Mouse (Mus musculus): ENCODE measurements around the gene Kif2c.
"Not testable (repeated sequence)": the region's sequence is repeated elsewhere in the genome, so short reads cannot be mapped to it uniquely, and the experiment has no call there.

The Kif2c gene

DNA sequence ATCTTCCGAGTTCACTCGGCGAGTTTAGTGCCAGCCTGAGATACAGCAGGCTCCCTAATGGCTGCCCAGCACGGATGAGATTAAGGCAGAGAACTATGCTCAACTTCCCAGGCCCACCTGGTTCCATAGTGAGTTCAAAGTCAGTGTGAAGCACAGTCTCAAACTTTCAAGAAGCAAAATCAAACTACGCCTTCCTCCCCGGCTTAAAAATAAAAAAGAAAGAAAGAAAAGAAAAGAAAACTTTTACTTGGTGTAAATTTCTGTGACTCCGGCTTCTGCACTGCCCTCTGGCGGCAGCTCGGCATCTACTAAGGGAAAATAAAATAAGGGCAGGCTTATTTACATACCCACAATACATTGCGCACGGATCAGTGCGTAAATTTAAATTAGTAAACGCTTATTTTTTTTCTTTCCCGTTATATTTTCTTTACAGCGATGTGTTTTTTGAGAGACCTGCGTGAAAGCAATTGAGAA is 7.0 kb upstream of the Kif2c start:
- peak; percentile 81 to 87 for DNase-seq (ENCODE audit: low read depth in 2 of 2, low spot score in 2 of 2)

DNA sequence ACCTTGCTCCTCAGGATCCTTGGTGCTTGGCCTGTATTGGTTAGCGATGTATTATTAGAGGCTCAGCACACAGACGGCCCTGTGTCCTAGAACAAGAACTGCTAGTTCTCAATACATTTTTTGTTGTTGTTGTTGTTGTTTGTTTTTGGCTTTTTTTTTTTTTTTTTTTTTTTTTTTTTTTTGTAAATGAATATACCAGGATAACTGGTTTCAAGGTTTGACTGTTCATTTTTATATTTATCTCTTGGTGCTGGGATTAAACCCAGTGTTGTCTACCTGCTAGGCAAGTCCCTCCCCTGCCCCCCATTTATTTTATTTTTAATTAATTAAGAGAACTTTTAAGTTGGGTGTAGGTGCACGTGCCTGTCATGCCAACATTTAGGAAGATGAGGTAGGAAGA is 6.5 kb upstream of the Kif2c start:
- DNase-seq (ENCODE audit: low read depth in 2 of 2, low spot score in 2 of 2) = no peak

DNA sequence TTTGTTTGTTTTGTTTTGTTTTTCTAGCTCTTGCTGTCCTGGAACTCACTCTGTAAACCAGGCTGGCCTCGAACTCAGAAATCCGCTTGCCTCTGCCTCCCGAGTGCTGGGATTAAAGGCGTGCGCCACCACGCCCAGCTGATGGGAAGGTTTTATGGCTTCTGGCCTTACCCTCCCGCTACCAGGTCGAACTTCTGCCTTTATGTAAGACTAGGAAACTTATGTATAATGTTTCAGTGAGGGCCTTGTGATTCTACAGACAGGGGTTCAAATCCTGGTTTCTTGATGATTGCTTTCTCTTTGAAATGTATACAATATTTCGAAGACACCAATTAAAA is 289 bp upstream of the Kif2c start:
- DNase-seq (ENCODE audit: low read depth in 2 of 2, low spot score in 2 of 2) = not testable (repeated sequence)

DNA sequence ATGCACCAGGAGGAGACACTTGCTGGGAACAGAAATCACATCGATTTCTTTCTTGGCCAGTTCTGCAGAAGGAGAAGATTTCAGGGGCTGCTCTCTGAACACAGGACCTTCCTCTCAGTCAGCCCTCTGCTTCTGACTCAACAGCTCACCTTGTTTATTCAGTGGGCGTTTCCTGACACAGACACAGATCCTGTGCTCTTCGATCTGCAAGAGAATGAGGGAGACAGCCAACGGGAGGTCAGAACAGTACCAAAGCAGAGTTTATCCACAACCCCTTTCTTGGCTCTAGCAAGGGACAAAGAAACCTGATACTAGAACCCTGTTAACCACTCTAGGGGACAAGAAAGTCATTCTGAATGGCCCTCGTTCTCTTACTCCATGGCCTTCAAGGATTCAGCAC is 12.5 kb downstream of the Kif2c start:
- DNase-seq (ENCODE audit: low read depth in 2 of 2, low spot score in 2 of 2) = no peak

DNA sequence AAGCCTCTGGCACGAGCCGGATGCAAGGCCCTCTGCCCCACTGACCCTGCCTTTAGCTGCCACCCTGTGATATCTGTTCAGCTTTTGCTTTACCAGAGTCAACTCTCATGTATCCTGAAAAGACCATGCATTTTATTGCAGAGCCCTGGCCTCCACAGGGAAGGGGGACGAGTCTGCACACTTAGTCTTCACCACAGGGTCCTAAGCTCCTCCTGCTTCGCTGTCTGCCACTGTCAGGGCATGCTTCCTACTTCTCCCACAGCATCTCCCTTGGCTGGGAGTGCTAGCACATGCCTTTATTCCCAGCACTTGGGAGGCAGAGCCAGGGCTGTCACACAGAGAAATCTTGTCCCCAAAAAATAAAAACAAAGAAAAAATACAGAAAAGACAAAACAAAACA is 21.3 kb downstream of the Kif2c start:
- no peak for DNase-seq (ENCODE audit: low read depth in 2 of 2, low spot score in 2 of 2)

DNA sequence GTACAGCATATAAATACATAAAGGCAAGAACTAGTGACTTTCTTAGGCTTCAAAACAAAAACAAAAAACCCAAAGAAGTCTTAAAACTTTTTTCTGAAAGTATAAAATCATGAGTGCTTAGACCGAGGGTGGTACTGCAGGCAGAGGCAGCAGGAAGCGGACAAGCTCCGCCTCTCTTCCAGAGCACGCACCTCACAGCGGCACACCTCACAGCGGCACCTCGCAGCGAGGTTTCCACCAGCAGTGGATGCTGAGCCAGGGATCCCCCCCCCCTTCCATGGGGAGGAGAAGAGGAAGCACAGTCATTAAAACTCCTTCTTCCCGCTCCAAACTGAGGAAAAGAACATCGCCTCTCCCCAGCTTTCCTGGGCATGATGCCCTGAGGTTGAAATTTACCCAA is 22.8 kb downstream of the Kif2c start:
- DNase-seq (ENCODE audit: low read depth in 2 of 2, low spot score in 2 of 2) = no peak

DNA sequence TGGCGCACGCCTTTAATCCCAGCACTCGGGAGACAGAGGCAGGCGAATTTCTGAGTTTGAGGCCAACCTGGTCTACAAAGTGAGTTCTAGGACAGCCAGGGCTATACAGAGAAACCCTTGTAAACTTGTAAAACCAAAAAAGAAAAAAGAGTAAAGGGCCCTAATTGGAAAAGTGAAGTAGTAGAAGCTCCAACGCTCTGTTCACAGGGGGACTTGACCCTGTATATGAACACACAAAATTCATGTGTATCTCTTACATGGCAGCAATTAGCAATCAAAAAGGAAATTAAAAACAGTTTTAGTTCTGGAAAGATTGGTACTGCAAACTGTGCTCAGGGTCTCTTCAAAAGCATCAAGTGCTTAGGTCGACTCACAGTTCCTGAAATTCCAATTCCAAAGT is 26.1 kb downstream of the Kif2c start:
- DNase-seq (ENCODE audit: low read depth in 2 of 2, low spot score in 2 of 2) = no peak

DNA sequence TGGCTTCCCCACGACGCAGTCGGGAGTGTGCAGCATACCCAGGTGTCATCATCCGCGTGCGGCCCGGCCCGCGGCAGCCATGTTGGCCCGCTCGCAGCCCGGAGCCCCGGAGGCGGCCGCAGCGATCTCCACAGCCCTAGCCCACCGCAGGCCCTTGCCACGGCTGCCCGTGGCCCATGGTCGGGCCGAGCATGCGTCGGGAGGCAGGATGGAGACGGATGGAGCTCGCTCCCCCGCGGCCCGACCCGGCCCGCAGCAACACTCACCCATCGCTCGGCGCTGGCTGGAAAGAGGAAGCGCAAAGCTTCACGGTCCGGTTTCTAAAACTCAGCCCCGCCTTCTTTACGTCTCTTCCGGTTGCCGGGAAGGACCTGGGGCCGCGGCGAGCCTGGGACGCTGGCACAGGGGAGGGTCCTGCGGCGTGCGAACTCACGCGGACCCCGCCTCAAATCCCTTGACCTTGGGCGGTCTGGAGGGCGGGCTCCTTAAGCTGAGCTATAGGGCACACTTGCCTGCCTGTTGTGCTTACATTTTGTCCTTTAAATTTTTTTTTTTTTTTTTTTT is 26.6 kb downstream of the Kif2c start, which contains the start of gene Rps8:
Gene Rps8, minus strand, starts transcription at position 452 of the 564 bp plus-strand sequence.
- peak; percentile 60 to 76 for DNase-seq (ENCODE audit: low read depth in 2 of 2, low spot score in 2 of 2)

DNA sequence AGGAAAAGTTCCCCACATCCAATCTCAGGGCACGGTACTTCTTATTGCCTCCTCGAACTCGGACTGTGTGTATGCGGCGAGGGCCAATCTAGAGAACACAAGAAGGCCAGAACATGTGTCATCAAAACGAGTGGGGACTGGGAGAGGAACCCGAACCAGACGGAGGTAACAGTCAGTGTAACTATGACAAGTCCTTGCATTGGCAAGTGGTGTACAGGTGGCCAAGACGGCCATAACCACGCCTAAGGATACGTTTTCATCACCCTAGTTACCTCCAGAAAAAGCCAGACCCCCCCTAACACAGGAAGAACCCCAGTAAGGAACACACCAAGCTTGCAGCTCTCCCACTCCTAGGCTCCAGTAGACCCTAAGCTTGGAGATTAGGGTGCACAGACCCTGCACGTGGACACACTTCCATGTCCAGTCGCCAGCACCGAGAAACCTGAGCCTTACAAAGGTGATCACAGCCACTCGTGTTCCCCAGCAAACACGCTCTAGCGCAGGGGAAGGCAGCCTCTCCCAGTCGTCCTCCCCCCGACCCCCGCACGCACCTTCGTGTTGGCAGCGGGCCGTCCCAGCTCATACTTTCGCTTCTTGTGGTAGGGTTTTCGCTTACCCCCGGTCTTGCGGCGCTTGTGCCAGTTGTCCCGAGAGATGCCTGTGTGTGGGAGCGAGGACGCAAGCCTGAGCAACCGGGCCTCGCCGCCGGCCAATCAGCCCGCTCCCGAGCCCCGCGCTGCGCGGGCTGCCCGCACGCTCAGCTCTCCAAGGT is 27.2 kb downstream of the Kif2c start:
- peak in 1 of 2 experiments; percentile 10 for DNase-seq (ENCODE audit: low read depth in 2 of 2, low spot score in 2 of 2)

DNA sequence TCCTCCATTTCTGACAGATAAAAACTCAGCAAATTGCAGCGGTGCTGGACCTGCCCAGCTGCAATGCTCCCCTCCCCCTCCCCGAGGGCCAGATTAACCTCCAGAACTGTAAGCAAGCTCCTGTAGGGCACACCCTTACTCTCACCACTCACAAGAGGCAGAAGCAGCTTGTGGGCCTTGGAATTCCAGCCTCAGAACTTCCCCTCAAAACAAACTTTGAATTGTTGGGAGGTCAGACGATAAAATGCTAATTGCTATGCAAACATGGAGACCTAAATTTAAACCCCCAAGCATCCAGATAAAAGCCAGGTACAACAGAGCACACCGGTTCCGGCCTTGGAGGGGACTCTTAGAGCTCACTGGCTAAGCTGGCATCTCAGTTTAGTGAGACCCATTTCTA is 29.7 kb downstream of the Kif2c start:
- DNase-seq (ENCODE audit: low read depth in 2 of 2, low spot score in 2 of 2) = no peak

DNA sequence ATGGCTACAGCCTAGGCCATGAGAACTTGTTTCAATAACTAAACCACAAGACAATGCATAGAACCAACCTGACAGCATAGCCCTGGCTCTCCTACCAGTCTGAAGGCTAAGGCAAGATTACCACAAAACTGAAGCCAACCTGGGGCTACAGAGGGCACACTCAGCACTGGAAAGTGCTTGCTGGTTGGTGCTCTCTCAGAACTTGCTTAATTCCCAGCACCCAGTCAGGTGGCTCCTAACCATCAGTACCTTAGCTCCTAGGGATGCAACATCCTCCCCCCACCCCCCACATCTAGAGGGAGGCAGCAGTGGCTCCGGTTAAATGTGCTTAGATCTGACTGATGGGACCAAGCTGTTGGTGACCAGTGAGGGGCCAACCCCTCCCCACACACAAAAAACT is 31.0 kb downstream of the Kif2c start:
- no peak for DNase-seq (ENCODE audit: low read depth in 2 of 2, low spot score in 2 of 2)

DNA sequence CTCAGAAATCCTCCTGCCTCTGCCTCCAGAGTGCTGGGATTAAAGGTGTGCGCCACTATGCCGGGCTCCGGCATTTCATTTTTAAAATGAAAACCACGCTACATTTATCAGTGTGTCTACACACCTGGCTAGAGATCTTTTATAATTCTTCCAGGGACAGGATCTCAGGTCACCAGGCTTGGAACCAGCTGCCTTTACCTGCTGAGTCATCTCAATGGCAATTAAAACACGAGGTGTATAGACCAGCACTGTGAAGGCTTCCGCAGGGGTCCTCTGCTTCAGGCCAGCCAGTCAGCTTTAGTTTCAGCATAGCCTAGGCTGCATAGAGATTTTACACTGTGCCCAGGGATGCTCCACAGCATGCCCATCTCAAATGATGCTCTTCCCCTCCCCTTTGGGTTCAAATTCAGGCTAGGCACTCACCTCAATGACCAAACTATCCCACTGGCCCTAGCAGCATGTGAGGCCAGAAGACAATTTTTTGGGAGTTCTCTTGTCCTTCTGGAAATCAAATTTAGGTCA is 32.2 kb downstream of the Kif2c start:
- no peak for DNase-seq (ENCODE audit: low read depth in 2 of 2, low spot score in 2 of 2)

DNA sequence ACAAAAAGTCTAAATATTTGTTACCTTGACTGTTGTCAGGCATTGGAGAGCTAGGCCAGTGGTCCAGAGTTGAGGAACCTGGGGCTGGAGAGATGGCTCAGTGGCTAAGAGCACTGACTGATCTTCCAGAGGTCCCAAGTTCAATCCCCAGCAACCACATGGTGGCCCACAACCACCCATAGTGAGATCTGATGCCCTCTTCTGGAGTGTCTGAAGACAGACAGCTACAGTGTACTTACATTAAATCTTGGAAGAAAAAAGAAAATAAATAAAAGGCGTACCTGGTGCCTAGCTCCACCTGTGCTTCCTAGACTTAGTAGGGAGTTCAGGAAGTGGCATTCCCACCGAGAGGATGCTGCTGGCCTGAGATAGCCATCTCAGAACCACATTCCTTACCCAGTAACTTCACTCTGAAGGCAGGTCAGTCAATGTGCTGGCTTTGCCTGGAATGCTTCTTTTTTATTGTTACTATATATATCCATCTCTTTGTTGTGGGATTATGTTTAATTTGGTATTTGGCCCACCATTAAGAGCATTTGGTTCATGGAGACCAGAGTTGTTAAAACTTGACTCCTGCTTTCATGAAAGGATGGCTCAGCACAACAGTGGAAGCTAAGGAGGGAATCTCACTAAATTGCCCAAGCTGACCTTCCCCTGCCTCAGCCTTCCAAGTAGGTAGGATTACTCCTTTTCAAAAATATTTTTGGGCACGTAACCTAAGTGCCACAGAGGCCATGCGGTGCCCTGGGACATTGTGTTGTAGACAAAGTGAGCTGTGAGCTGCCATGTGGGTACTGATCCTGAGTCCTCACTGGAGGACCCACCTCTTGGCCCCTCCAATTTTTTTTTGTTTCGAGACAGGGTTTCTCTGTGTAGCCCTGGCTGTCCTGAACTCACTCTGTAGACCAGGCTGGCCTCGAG is 32.9 kb downstream of the Kif2c start:
- no peak for DNase-seq (ENCODE audit: low read depth in 2 of 2, low spot score in 2 of 2)

DNA sequence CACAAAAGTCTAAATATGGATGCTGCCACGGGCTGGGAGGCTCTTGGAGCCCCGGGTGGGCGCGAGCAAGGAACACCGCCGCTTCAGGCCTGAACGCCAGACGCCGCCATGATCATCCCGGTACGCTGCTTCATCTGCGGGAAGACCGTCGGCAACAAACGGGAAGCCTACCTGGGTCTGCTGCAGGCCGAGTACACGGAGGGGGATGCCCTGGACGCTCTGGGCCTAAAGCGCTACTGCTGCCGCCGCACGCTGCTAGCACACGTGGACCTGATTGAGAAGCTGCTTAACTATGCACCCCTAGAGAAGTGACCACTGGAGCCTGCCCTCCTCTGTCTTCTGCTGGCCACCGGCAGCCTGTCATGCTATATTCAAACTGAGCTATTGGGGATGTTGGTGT is 33.6 kb downstream of the Kif2c start:
- no peak for DNase-seq (ENCODE audit: low read depth in 2 of 2, low spot score in 2 of 2)

DNA sequence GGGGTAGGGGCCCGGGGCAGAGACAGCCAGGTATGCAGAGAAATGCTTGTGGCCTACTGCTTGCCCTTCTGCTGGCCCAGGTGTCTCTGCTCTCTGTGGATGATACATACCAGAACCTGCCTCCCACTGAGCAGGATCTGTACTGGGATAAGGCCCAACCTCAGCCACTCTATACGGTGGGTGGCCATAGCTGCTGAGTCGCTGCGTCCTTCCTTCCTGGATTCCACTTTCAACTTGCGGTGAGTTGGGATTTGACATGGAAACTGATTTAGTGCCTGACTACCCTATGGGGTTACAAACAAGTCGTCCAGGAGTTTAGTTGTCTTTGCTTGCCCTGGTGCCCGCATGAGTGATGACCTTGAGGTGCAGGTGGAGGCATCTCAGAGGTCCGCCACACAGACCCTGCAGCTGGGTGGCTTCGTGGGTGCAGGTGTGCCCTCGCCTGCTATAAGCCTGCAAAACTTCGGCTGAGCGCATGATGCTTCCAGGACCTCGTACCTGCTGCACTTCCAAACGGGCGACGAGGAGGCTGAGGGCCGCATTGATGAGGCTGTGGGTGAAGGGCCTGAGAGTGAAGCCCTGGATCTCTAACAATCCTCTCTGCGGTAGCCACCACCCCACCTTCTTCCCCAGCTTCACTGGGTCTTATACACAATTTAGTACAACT is 34.3 kb downstream of the Kif2c start:
- DNase-seq (ENCODE audit: low read depth in 2 of 2, low spot score in 2 of 2) = no peak

DNA sequence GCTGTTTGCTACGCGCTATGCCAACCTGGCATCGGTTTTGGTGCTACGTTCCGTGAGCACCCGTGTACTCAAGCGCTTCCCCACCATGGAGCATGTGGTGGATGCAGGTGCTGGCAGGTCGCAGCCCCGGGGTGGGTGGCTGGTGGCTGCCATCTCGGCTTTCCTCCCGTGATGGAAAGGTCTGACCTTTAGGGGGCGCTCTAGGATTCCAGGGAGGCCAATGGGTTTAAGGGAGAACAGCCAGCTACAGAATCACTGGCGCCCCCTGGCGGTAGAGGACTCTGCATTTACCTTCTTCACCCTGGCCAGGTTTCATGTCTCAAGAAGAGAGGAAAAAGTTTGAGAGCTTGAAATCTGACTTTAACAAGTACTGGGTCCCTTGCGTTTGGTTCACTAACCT is 36.3 kb downstream of the Kif2c start:
- DNase-seq (ENCODE audit: low read depth in 2 of 2, low spot score in 2 of 2) = peak; percentile 94 to 96

DNA sequence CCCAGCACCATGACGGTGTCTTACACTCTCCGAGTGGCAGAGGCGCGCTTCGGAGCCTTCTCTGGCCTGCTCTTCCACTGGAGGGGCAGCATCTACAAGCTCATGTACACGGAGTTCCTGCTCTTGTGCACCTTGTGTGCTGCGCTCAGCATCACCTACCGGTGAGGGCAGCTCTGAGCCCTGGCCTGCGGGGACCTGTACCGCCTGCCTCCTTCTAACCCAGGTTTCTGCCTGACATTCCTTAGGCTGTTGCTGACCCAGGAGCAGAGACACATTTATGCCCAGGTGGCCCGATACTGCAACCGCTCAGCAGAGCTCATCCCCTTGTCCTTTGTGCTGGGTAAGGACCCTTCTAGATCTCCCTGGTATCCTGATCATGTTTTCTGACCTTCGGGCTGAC is 37.2 kb downstream of the Kif2c start:
- no peak for DNase-seq (ENCODE audit: low read depth in 2 of 2, low spot score in 2 of 2)

DNA sequence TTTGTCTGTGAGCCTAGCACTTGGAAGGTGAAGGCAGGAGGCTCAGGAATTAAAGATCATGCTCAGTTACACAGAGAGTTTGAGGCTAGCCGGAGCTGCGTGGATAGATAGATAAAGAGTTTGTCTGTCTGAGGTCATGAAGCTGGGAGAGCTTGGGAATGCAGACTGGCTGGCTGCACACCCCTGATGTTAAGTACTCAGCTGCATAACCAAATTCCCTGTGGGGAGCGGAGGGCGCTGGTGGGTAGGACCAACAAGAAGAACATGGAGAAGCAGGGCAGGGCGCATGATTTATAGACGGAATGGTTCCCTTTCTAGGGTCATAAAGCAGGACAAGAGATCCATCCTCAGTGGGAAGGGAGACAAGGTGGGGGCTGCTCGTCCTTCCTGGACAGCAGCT is 39.4 kb downstream of the Kif2c start:
- no peak for DNase-seq (ENCODE audit: low read depth in 2 of 2, low spot score in 2 of 2)

DNA sequence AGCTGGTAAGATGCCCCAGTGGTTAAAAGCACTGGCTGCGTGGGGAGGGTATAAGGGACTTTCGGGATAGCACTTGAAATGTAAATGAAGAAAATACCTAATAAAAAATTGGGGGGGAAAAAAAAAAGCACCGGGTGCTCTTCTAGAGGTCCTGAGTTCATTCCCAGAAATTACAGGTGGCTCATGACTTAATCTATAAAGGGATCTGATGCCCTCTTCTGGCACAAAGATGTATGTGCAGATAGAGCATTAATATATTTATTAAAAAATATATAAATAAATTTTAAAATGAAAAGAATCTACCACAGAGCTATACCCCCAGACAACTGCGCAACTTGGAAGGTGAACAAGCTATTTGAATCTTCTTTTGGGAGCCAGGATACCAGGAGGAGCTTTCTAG is 41.8 kb downstream of the Kif2c start:
- no peak for DNase-seq (ENCODE audit: low read depth in 2 of 2, low spot score in 2 of 2)

DNA sequence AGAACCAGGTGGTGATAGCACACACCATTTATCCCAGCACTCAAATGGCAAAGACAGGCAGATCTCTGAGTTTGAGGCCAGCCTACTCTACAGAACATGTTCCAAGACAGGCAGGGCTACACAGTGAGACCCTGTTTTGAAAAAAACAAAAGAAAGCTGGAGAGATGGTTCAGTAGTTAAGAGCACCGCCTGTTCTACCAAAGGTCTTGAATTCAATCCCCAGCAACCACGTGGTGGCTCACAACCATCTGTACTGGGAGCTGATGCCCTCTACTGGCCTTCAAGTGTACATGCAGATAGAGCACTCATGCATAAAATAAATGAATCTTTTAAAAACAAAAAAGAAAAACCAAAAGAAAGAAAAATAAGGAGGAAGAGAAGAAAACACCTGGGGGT is 43.2 kb downstream of the Kif2c start:
- peak; percentile 41 to 55 for DNase-seq (ENCODE audit: low read depth in 2 of 2, low spot score in 2 of 2)
